Mouse (Mus musculus) 416B (cell line): ENCODE results near the gene Zg16.

Experiments used
- DNase-seq: peaks from one replicate; pipeline ENCODE4 v3.0.0; 2011; ENCODE audit warnings: low read depth

The Zg16 gene

DNA sequence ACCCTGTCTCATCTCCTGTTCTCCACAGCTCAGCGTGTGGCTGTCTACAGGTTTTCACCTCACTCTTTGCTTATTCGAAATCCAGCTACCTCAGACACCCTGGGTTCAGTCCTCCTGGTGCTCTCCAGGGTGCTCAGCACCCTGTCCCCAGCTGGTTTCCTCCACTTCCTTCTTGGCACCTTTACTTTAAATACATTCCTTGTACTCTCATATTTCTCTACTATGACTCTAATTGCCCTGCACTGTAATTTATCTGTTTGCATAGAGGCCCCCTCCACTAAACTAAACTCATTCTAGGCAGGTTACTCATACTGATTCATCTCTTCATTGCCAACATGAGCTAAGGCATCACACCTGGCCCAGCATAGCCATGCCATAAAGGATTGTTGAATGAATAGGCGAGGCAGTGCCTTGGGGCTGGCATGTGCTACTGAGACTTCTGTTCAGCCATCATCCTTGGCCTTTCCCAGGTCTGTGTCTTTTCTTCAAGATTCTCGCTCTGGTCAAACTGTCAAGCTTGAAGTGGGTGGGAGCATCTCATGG is 16.2 kb downstream of the Zg16 start:
- DNase-seq = no peak

GRCm38 (mm10) chr7:127066317-127066716 is 20.8 kb downstream of the Zg16 start:
- peak; percentile 29 for DNase-seq

DNA sequence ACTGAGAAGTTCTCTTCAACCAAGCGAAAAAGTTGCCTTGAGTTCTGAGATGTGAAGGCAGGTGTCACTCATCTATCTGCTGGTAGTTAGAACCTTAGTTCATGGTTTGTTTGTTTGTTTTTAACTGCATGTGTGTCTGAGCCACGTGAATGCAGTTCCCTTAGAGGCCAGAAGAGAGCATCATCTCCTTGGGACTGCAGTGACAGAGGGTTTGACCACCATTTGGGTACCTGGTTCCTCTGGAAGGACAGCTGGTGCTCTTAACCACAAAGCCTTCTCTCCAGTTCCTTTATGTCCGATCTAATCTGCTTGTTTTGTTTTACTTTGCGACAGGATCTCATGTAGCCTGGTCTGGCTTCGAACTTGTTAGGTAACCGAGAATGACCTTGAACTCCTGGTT is 21.6 kb downstream of the Zg16 start:
- DNase-seq = peak; percentile 66

DNA sequence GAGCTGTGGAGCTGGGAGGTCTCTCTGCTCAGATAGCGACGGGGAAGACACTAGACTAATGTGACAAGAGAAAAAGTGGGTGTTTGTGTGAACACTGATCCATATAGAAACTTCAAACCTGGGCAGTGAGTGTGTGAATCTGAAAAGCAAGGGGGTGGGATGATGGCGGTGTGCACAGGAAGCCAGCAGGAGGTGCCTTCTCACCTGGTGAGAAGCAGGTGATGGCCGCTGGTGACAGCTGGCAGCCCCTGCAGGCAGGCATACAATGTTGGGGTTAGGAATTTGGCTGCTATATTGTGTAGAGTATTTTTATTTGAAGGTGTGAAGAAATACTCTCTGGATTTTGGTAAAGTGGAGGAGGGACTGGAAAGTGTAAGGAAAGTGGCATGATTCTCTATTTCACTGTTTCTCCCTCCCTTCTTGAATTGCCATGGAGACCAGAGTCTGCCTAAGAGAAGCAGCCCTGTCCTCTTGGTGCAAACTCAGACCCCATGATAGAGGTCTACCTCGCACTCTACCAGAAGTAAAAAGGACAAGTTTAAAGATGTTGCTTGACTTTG is 32.0 kb downstream of the Zg16 start:
- no peak for DNase-seq

GRCm38 (mm10) chr7:127041851-127042672 is 45.1 kb downstream of the Zg16 start, which contains the start of gene Kif22:
Kif22 (minus strand) TSS chr7:127042471.
- DNase-seq = peak; percentile 91

DNA sequence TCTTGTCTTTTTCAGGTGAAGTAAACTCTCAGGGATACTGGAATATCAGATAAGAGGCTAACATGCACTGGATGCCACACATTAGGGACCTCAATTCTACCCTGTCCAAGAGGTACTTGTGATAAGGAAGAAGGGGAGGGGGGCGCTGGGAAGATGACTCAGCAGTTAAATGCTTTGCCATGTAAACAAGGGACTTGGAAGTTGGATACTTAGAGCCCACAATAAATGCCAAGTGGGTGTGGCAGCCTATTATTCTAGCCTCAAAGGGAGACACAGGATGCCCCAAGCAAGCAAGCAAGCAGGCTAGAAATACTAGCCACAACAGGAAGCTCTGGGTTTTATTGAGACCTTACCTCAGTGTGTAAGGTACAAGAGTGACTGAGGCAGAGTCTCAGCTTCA is 55.9 kb downstream of the Zg16 start:
- DNase-seq = peak; percentile 33

DNA sequence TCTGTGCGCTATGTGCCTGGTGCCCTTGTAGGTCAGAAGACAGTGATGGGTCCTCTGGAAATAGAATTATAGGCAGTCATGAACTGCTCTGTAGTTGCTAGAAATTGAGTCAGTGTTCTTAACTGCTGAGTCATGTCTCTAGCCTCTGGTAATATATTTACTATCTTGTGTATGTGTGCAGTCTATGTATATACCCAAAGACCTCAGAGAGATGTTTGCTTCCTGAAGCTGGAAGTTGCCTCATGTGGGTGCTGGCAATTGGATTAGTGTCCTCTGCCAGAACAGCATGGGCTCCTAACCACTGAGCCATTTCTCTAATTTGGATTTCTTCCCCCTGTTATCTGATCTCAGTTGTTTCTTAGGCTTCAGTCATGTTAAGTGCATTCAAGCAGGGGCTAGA is 57.0 kb downstream of the Zg16 start:
- peak; percentile 54 for DNase-seq

GRCm38 (mm10) chr7:127027885-127028284 is 59.2 kb downstream of the Zg16 start:
- no peak for DNase-seq

DNA sequence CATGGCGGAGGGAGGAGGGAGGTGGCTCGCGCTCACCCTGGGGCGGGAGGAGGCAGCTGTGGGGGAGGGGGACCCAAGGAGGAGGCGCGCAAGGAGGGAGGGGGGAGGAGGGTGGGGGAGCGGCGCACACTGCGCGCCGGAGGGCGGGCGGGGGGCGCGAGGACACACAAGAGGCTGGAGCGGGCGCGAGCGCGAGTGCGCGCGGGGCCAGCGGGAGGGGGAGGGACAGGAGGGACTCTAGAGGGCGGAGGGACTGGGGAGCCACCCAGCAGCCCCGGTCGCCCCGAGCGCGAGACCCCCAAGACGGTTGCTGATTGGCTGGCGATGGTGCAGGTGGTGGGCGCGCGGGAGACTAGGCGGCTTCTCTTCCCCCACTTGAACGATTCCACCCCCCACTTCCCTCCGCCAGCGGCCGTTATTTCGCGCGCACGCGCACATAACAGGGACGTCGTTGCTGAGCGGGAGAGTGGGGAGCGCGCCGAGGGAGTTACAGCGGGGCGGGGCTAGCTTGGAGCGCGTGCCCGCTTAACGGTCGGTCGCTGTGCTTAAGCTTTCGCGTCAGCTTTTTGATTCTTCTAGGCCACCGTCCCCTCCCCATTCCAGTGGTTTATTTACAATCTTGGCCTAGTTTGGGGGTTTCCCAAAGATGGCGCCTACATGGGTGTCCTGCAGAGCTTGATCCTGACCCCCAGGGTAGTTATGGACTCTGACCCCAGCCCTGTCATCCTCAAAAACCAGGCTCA is 60.0 kb downstream of the Zg16 start, which contains the start of gene Maz:
Gene Maz, minus strand, starts transcription at position 54 of the 743 bp plus-strand sequence.
- DNase-seq = peak; percentile 100

DNA sequence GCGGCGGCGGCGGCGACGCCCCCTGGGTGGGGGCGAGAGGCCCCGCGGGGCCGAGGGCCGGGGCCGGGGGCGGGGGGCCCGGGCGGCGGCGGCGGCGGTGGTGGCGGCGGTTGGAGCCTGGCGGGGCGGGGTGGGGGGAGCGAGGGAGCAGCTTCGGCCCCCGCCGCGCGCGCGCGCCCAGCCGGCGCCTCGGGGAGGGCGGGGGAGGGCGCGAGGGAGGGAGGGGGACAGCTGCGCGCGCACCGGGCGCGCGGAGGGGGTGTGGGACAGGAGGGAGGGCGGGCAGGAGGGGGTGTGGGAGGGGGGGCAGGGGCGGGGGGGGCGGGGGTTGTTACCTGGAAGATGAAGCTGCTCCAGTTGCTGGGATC is 60.5 kb downstream of the Zg16 start:
- no peak for DNase-seq

DNA sequence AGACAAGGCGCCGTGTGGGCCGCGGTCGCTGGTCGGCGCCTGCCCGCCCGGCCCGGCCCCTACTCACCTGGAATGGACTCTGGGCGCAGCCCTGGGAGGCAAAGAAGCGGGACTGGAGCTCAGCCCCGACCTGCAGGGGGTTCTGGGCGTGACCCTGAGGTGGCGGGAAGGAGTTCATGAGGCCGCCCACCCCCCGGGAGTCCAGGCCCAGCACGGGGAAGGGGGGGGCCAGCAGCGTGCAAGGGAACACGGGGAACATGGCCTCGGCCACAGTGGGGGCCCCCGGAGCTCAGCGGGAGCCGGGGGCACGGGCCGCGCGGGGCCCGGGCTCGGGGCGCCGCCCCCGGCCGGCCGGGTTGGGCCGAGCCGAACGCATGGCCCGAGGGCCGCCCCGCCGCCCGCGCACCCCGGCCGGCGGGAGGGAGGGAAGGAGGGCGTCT is 60.9 kb downstream of the Zg16 start:
- DNase-seq = peak; percentile 82

GRCm38 (mm10) chr7:127025556-127026160 is 61.5 kb downstream of the Zg16 start:
- no peak for DNase-seq

- DNase-seq = peak; percentile 92
Observed at GRCm38 (mm10) chr7:127024755-127025555, 62.2 kb downstream of the Zg16 start.

- peak; percentile 57 for DNase-seq
Observed at GRCm38 (mm10) chr7:127023896-127024690, 63.0 kb downstream of the Zg16 start.

- no peak for DNase-seq
Observed at GRCm38 (mm10) chr7:127023272-127023691, 63.8 kb downstream of the Zg16 start.

DNA sequence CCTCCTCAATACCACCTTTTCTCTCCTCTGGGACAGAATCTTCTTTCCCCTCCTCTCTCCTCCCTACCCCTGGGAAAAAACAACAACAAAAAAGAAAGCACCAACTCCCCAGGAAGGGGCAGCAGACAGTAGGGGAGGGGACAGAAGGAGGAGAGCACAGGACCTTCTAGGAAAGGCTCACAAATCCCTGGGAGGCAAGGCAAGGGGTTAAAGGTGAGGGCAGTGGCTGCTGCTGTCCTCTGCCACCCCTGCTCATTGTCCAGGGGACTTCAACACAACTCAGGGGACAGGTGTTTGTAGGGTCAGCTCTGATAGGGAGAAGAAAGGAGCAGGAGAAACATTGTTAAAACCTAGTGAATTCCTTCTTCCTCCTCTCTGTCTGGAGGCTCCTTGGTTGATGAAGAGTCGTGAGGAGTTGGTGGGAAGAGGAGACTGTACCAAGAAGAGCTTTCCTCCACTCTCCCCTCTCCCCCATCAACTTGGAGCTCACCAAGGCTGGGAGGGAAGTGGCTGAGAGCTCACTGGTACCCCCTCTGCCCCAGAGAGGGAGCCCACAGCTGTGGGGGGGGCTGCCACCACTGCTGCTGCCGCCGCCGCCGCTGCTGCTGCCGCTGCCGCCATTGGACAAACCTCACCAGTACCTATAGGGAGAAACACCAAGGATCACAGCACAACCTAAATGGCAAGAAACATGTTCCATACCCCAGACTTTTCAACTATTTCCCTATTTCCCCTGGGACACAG is 64.4 kb downstream of the Zg16 start:
- DNase-seq = no peak

GRCm38 (mm10) chr7:127021563-127022527 is 65.3 kb downstream of the Zg16 start:
- peak; percentile 25 for DNase-seq

GRCm38 (mm10) chr7:127020901-127021562 is 66.1 kb downstream of the Zg16 start, which contains the start of the genes Gm42742 and Prrt2:
Gm42742 (minus strand) TSS chr7:127021097.
Prrt2 (minus strand) TSS chr7:127021211.
- DNase-seq = no peak
